Mouse (Mus musculus) kidney, postnatal 0 days (tissue): Measurements from ENCODE around the gene Iqch. TPM values are rescaled to one million over a fixed set of nuclear protein-coding genes. Genes with fewer than 3 reads are reported as not detected.

Experiments used
- ATAC-seq: fragments of 200-750 bp; cut with Nextera tagmentation; replicated peaks from 2 replicates; pipeline ENCODE4 v1.8.0; 2017; ENCODE audit warnings: low read depth, moderate number of reproducible peaks, moderate TSS enrichment, moderate library complexity; ENCODE audit not compliant: low FRiP score
- DNase-seq: peaks from one replicate; pipeline ENCODE4 v3.0.0-alpha.2; 2016; ENCODE audit warnings: low spot score
- H3K27ac ChIP-seq: fragments of 300-500 bp; sonication (generic); 2 replicates; pipeline ENCODE4 v1.5.1; 2014; ENCODE audit warnings: mild to moderate bottlenecking
- H3K27me3 ChIP-seq: fragments of 300-500 bp; sonication (generic); 2 replicates; pipeline ENCODE4 v1.6.1; 2014; ENCODE audit warnings: low read length, mixed read lengths; ENCODE audit not compliant: insufficient read depth
- H3K36me3 ChIP-seq: fragments of 300-500 bp; sonication (generic); 2 replicates; pipeline ENCODE4 v1.6.1; 2014; ENCODE audit warnings: low read length, mixed read lengths; ENCODE audit not compliant: insufficient read depth
- H3K4me1 ChIP-seq: fragments of 300-500 bp; sonication (generic); replicated peaks from 2 replicates; pipeline ENCODE4 v1.6.1; 2014; ENCODE audit warnings: antibody characterized with exemption, low read length, mixed read lengths; ENCODE audit not compliant: insufficient read depth
- H3K4me2 ChIP-seq: fragments of 300-500 bp; sonication (generic); 2 replicates; pipeline ENCODE4 v1.6.1; 2014; ENCODE audit warnings: mild to moderate bottlenecking, low read length, moderate library complexity, mixed read lengths
- H3K4me3 ChIP-seq: fragments of 300-500 bp; sonication (generic); replicated peaks from 2 replicates; pipeline ENCODE4 v1.5.1; 2014; ENCODE audit warnings: low read depth, low read length
- H3K9ac ChIP-seq: fragments of 300-500 bp; sonication (generic); 2 replicates; pipeline ENCODE4 v1.6.1; 2014; ENCODE audit warnings: low read depth, low read length
- H3K9me3 ChIP-seq: fragments of 300-500 bp; sonication (generic); replicated peaks from 2 replicates; pipeline ENCODE4 v1.6.1; 2016; ENCODE audit warnings: low read length, inconsistent platforms, mixed read lengths
- CTCF ChIP-seq: IDR thresholded peaks from 2 replicates; pipeline ENCODE4 v1.5.1; 2016; ENCODE audit warnings: antibody characterized with exemption, low read depth, mild to moderate bottlenecking, moderate library complexity
- WGBS: fragments of 180-500 bp; shearing (Covaris S2); extraction: QIAGEN DNeasy Blood & Tissue Kit; methylation state at CpG from one replicate; pipeline ENCODE4 v1.1.7; 2014; 5-methylcytosine and 5-hydroxymethylcytosine counted together
- polyA plus RNA-seq: library from polyadenylated mRNA; unstranded; fragments of >200 nt; fragmentation: Nextera tagmentation; extraction: Ambion mirVana; gene quantifications from 2 replicates; pipeline ENCODE4 v1.2.1, GENCODE M21; 2015

The Iqch gene
- polyA plus RNA-seq, 1 experiment from 2014 or later: 0.11 TPM

- DNase-seq (no peak), ATAC-seq (no peak)
- Histone ChIP-seq H3K36me3 (no peaks in the 10 kb centered on the region), H3K9me3 (no peaks in the 10 kb centered on the region), H3K27me3 (no peaks in the 10 kb centered on the region), H3K27ac (no peak overlapping the region), H3K4me3 (no peak overlapping the region), H3K9ac (no peak overlapping the region), H3K4me1 (no peaks in the 10 kb centered on the region), H3K4me2 (no peak overlapping the region)
- TF ChIP-seq CTCF: no peak
- 93% methylated on average over 3 of the region's 3 CpGs for WGBS
Measured at GRCm38 (mm10) chr9:63577469-63577868, 24.8 kb downstream of the Iqch start.

GRCm38 (mm10) chr9:63572874-63573273, 29.4 kb downstream of the Iqch start:
- Histone ChIP-seq H3K4me2 (no peak overlapping the region), H3K4me3 (no peak overlapping the region), H3K36me3 (no peaks in the 10 kb centered on the region), H3K4me1 (no peaks in the 10 kb centered on the region), H3K27ac (no peak overlapping the region), H3K9ac (no peak overlapping the region), H3K9me3 (no peaks in the 10 kb centered on the region), H3K27me3 (no peaks in the 10 kb centered on the region)
- TF ChIP-seq CTCF: peak; percentile 28; the same call in 1 of the 2 replicates
- DNase-seq: no peak
- ATAC-seq: no peak
- 68% methylated on average over 7 of the region's 7 CpGs for WGBS

- 23% methylated on average over 6 of the region's 6 CpGs for WGBS
- H3K36me3 ChIP-seq: no peaks in the 10 kb centered on the region
- DNase-seq (no peak), ATAC-seq (no peak)
- no peak overlapping the region for H3K27ac ChIP-seq
- TF ChIP-seq CTCF: no peak
- H3K27me3 ChIP-seq: no peaks in the 10 kb centered on the region
- H3K9ac ChIP-seq: no peak overlapping the region
- H3K4me2 ChIP-seq: no peak overlapping the region
- H3K9me3 ChIP-seq: no peaks in the 10 kb centered on the region
- no peaks in the 10 kb centered on the region for H3K4me1 ChIP-seq
- H3K4me3 ChIP-seq: no peak overlapping the region
Measured at GRCm38 (mm10) chr9:63571895-63572294, 30.4 kb downstream of the Iqch start.

- DNase-seq (peak; percentile 61), ATAC-seq (no peak)
- WGBS: 20% methylated on average over 8 of the region's 8 CpGs
- H3K9me3 ChIP-seq: no peaks in the 10 kb centered on the region
- no peaks in the 10 kb centered on the region for H3K36me3 ChIP-seq
- no peak overlapping the region for H3K27ac ChIP-seq
- H3K27me3 ChIP-seq: no peaks in the 10 kb centered on the region
- H3K4me1 ChIP-seq: no peaks in the 10 kb centered on the region
- H3K9ac ChIP-seq: no peak overlapping the region
- no peak for TF ChIP-seq CTCF
- H3K4me3 ChIP-seq: no peak overlapping the region
- H3K4me2 ChIP-seq: peak overlapping the region; percentile 17; the same call in 1 of the 2 replicates
Measured at GRCm38 (mm10) chr9:63568808-63569207, 33.5 kb downstream of the Iqch start.

GRCm38 (mm10) chr9:63568314-63568713, 34.0 kb downstream of the Iqch start:
- H3K4me2 ChIP-seq: no peak overlapping the region
- 75% methylated on average over 6 of the region's 6 CpGs for WGBS
- H3K27ac ChIP-seq: no peak overlapping the region
- H3K27me3 ChIP-seq: no peaks in the 10 kb centered on the region
- no peaks in the 10 kb centered on the region for H3K36me3 ChIP-seq
- DNase-seq: peak; percentile 11
- no peaks in the 10 kb centered on the region for H3K9me3 ChIP-seq
- no peaks in the 10 kb centered on the region for H3K4me1 ChIP-seq
- H3K4me3 ChIP-seq: no peak overlapping the region
- H3K9ac ChIP-seq: no peak overlapping the region
- no peak for TF ChIP-seq CTCF
- no peak for ATAC-seq

GRCm38 (mm10) chr9:63563436-63563835, 38.9 kb downstream of the Iqch start:
- H3K4me3 ChIP-seq: no peak overlapping the region
- no peak overlapping the region for H3K4me2 ChIP-seq
- WGBS: 83% methylated on average over 2 of the region's 2 CpGs
- H3K36me3 ChIP-seq: no peaks in the 10 kb centered on the region
- no peaks in the 10 kb centered on the region for H3K9me3 ChIP-seq
- no peak overlapping the region for H3K9ac ChIP-seq
- no peaks in the 10 kb centered on the region for H3K27me3 ChIP-seq
- ATAC-seq: no peak
- DNase-seq: no peak
- no peak for TF ChIP-seq CTCF
- H3K4me1 ChIP-seq: no peaks in the 10 kb centered on the region
- H3K27ac ChIP-seq: no peak overlapping the region

- no peak overlapping the region for H3K9ac ChIP-seq
- 61% methylated on average over 8 of the region's 8 CpGs for WGBS
- H3K9me3 ChIP-seq: no peaks in the 10 kb centered on the region
- TF ChIP-seq CTCF: no peak
- no peak overlapping the region for H3K27ac ChIP-seq
- no peak overlapping the region for H3K4me2 ChIP-seq
- DNase-seq: no peak
- no peaks in the 10 kb centered on the region for H3K4me1 ChIP-seq
- H3K36me3 ChIP-seq: no peaks in the 10 kb centered on the region
- no peaks in the 10 kb centered on the region for H3K27me3 ChIP-seq
- H3K4me3 ChIP-seq: no peak overlapping the region
- ATAC-seq: no peak
Measured at GRCm38 (mm10) chr9:63561931-63562330, 40.4 kb downstream of the Iqch start.
